Mouse (Mus musculus) lung, adult 18-20 months (tissue): ENCODE results near the gene Olfr853.

ENCODE experiments used
- DNase-seq, 2 experiments: peaks; one replicate each; pipeline ENCODE4 v3.0.0; 2022; ENCODE audit warnings: mixed read lengths in 2 of 2

Gene Olfr853

GRCm38 (mm10) chr9:19540976-19541375 is at the start of gene Olfr853:
TSS of gene Olfr853 (minus strand) at chr9:19541076.
- DNase-seq: no peak

- no peak for DNase-seq
These were observed 41.4 kb upstream of the Olfr853 start, which contains the start of gene Olfr855 for GRCm38 (mm10) chr9:19582317-19582716. TSS of gene Olfr855 (plus strand) at chr9:19582617.

- DNase-seq: no peak
These were observed 26.4 kb upstream of the Olfr853 start, which contains the start of gene Olfr854 for GRCm38 (mm10) chr9:19567282-19567681. TSS of gene Olfr854 (minus strand) at chr9:19567382.

- DNase-seq: no peak
These were observed 47.9 kb downstream of the Olfr853 start, which contains the start of gene Olfr851 for GRCm38 (mm10) chr9:19492995-19493394. TSS of gene Olfr851 (plus strand) at chr9:19493295.
